Mouse (Mus musculus): ENCODE results near the gene B3gnt6. TPM values are rescaled to one million over a fixed set of nuclear protein-coding genes. Genes with fewer than 3 reads are reported as not detected.
A peak's percentile ranks its signal among the peaks of the same experiment; 100 is the strongest.

B3gnt6 gene
- polyA plus RNA-seq, 1 experiment: 0.04 TPM

DNA sequence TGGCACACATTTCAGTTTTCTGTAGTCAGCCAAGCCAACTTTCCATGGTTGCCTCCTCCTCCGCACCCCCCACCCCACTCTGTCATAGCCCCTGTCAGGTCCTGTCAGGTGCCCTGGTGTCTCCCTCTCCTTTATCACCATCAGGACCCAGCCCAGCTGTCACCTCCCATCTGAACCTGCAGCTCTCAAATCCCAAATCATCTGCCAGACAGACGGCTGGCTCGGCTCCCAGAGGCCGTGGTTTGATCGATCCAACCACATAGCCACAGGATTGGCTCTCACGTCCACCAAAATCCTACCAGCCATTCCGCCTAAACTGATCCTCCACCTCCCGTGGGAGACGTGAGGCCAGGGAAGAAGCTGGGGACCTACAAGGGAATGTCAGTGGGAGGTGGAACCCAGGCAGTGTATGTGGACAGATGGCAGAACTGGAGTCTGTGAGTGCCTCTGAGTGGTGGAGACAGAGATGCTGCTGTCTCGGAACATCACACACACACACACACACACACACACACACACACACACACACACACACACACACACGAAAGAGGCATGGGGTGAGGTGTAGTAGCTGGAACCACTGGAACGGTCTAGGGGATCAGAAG, 53.3 kb downstream of the B3gnt6 start:
- TF ChIP-seq MAX (IDR thresholded peaks at IDR 0.05; ENCODE audit: low read depth) (no peak), MYOD1 (IDR thresholded peaks at IDR 0.05; ENCODE audit: control insufficient read depth in 1 of 3, insufficient read length in 2 of 3, low read depth in 2 of 3) (peak in 2 of 3 experiments; percentile 33 to 64)
- Histone ChIP-seq H3K27me3 (ENCODE audit: control insufficient read depth, insufficient read depth, insufficient read length) (peaks cover 14% of the 10 kb centered on the region), H3ac (ENCODE audit: control insufficient read depth, insufficient read length) (no peak overlapping the region)

DNA sequence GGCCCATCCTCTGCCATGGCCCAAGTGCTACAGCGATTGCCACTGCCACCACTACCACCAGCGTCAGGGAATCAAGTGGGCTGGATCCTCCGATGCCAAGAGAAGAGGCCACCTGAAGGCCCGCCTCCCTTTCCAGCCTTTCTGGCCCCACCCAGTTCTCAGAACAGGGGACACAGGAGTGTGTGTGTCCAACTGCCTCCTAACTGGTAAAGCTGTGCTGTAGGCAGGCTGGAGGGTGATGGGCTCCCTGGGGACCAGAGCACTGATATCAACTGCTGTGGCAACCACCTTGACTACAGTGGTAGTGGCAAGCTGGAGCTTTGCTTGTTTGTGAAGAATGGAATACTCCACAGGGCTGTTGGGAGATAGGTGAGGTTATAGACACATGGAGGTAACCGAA, 53.9 kb downstream of the B3gnt6 start, which contains the start of gene Omp:
TSS of gene Omp (minus strand) at position 101 of the 400 bp plus-strand sequence.
- Histone ChIP-seq H3K4me2 (ENCODE audit: low read depth) (peak within 1 kb of the TSS; percentile 30), H3K36me3 (ENCODE audit: control insufficient read depth, insufficient read depth) (no peaks in the 10 kb centered on the region), H3K27me3 (ENCODE audit: control insufficient read depth, insufficient read depth, insufficient read length) (peaks cover 14% of the 10 kb centered on the region), H3K79me2 (ENCODE audit: control insufficient read depth, insufficient read depth) (no peaks in the 10 kb centered on the region), H3ac (ENCODE audit: control insufficient read depth, insufficient read length) (no peak within 1 kb of the TSS), H3K4me3 (no peak within 1 kb of the TSS)
- no peak for TF ChIP-seq USF1 (IDR thresholded peaks at IDR 0.05; ENCODE audit: low read depth)
- TF ChIP-seq POLR2A (IDR thresholded peaks at IDR 0.05; ENCODE audit: insufficient read length, low read depth): no peak
- no peak for TF ChIP-seq CEBPB (IDR thresholded peaks at IDR 0.05; ENCODE audit: insufficient read depth, poor library complexity, severe bottlenecking)
- no peak for TF ChIP-seq TCF12 (IDR thresholded peaks at IDR 0.05; ENCODE audit: insufficient read depth, poor library complexity, severe bottlenecking)
- no peak for TF ChIP-seq E2F4 (IDR thresholded peaks at IDR 0.05; ENCODE audit: insufficient read depth)
- TF ChIP-seq SRF (IDR thresholded peaks at IDR 0.05; ENCODE audit: control insufficient read depth, insufficient read length, low read depth): no peak
- no peak for TF ChIP-seq POLR2AphosphoS2 (IDR thresholded peaks at IDR 0.05; ENCODE audit: insufficient read length, low read depth)
- TF ChIP-seq MYOD1 (IDR thresholded peaks at IDR 0.05; ENCODE audit: control insufficient read depth in 1 of 3, insufficient read length in 2 of 3, low read depth in 2 of 3): no peak
- TF ChIP-seq TCF3 (IDR thresholded peaks at IDR 0.05; ENCODE audit: insufficient read length, low read depth): no peak
- TF ChIP-seq REST (IDR thresholded peaks at IDR 0.05; ENCODE audit: insufficient read depth, insufficient read length): no peak
- TF ChIP-seq MAX (IDR thresholded peaks at IDR 0.05; ENCODE audit: low read depth): no peak
- no peak for TF ChIP-seq MYOG (IDR thresholded peaks at IDR 0.05; ENCODE audit: control insufficient read depth in 1 of 3, insufficient read depth in 1 of 3, insufficient read length in 2 of 3, low read depth in 2 of 3)

More for the DNA sequence above, 53.3 kb downstream of the B3gnt6 start:
- no peaks in the 10 kb centered on the region for H3K79me2 ChIP-seq (ENCODE audit: control insufficient read depth, insufficient read depth)
- no peak overlapping the region for H3K4me3 ChIP-seq
- H3K36me3 ChIP-seq (ENCODE audit: control insufficient read depth, insufficient read depth): no peaks in the 10 kb centered on the region
- H3K4me2 ChIP-seq (ENCODE audit: low read depth): peak overlapping the region; percentile 30

DNA sequence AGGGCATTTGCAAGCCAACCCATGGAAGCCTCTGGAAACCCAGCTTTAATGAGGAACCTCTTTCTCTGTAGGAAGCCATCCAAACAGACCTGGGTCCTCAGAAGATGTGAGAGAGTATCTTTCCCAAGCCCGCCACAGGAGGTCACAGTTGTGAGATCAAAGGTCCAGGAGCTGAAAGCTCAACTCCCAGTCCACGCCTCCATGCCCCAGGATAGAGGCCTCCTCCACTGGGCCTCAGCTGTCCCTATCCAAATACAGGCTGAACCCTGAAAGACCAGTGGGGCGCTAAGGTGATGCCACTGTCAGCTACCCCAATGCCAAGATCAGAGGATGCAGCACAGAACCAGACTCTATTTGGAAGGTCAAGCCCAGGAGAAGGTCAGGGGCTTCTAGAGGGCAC, 56.6 kb downstream of the B3gnt6 start:
- no peak overlapping the region for H3K4me3 ChIP-seq
- TF ChIP-seq POLR2A (IDR thresholded peaks at IDR 0.05; ENCODE audit: insufficient read length, low read depth) (no peak), MYOD1 (IDR thresholded peaks at IDR 0.05; ENCODE audit: control insufficient read depth in 1 of 3, insufficient read length in 2 of 3, low read depth in 2 of 3) (no peak), REST (IDR thresholded peaks at IDR 0.05; ENCODE audit: insufficient read depth, insufficient read length) (no peak), CEBPB (IDR thresholded peaks at IDR 0.05; ENCODE audit: insufficient read depth, poor library complexity, severe bottlenecking) (no peak), SRF (IDR thresholded peaks at IDR 0.05; ENCODE audit: control insufficient read depth, insufficient read length, low read depth) (no peak)
- H3K79me2 ChIP-seq (ENCODE audit: control insufficient read depth, insufficient read depth): no peaks in the 10 kb centered on the region
- no peaks in the 10 kb centered on the region for H3K36me3 ChIP-seq (ENCODE audit: control insufficient read depth, insufficient read depth)
- H3K4me2 ChIP-seq (ENCODE audit: low read depth): no peak overlapping the region
- H3K27me3 ChIP-seq (ENCODE audit: control insufficient read depth, insufficient read depth, insufficient read length): peaks cover 14% of the 10 kb centered on the region
- no peak overlapping the region for H3ac ChIP-seq (ENCODE audit: control insufficient read depth, insufficient read length)

Other genes starting within 250 kb of the B3gnt6 start
- 0.29 TPM for gene Myo7a, start 80.0 kb downstream of the B3gnt6 start, polyA plus RNA-seq (2012; fragmentation: generic; extraction: Trizol)
- 0.35 TPM for gene Omp, start 54.0 kb downstream of the B3gnt6 start, polyA plus RNA-seq (2012; fragmentation: generic; extraction: Trizol)
- gene Capn5, start 21.2 kb downstream of the B3gnt6 start, polyA plus RNA-seq (2012; fragmentation: generic; extraction: Trizol): 6.2 TPM
- gene Acer3, start 121.7 kb upstream of the B3gnt6 start, polyA plus RNA-seq (2012; fragmentation: generic; extraction: Trizol): 9.1 TPM
- 8.4 TPM for gene Tsku, start 161.8 kb upstream of the B3gnt6 start, polyA plus RNA-seq (2012; fragmentation: generic; extraction: Trizol)
- not detected for gene Gucy2d, start 240.9 kb upstream of the B3gnt6 start, polyA plus RNA-seq (2012; fragmentation: generic; extraction: Trizol)

Measured in myocyte (in vitro differentiated cells).